Mouse (Mus musculus) cerebellum, adult 2 months (tissue): Measurements from ENCODE around the gene Dmbt1. TPM values are rescaled to one million over a fixed set of nuclear protein-coding genes. Genes with fewer than 3 reads are reported as not detected.

Experiments used
- DNase-seq, 2 experiments: peaks; one replicate each; pipeline ENCODE4 v3.0.0; 2021
- H3K27ac ChIP-seq: fragments of 200-500 bp; 2 replicates; pipeline ENCODE4 v1.5.1; 2012; ENCODE audit warnings: low read length, control low read depth, inconsistent platforms; ENCODE audit not compliant: insufficient read depth
- H3K27me3 ChIP-seq: fragments of 200-500 bp; 2 replicates; pipeline ENCODE4 v1.6.1; 2012; ENCODE audit warnings: inconsistent platforms, mild to moderate bottlenecking, low read length, moderate library complexity; ENCODE audit not compliant: control insufficient read depth, insufficient read depth
- H3K4me1 ChIP-seq: fragments of 200-500 bp; 2 replicates; pipeline ENCODE4 v1.6.1; 2011; ENCODE audit warnings: low read length; ENCODE audit not compliant: control insufficient read depth, insufficient read depth
- H3K4me3 ChIP-seq: fragments of 200-500 bp; replicated peaks from 2 replicates; pipeline ENCODE3; 2011; ENCODE audit warnings: mild to moderate bottlenecking, low read depth, low read length, control low read depth; ENCODE audit not compliant: insufficient read depth
- CTCF ChIP-seq: fragments of 200-500 bp; IDR thresholded peaks from 2 replicates; pipeline ENCODE4 v1.5.1; 2011; ENCODE audit warnings: low read depth, mild to moderate bottlenecking, control low read depth, low read length, moderate library complexity, borderline replicate concordance; ENCODE audit not compliant: insufficient read depth
- POLR2A ChIP-seq: fragments of 200-500 bp; IDR thresholded peaks from 2 replicates; pipeline ENCODE4 v1.6.1; 2011; ENCODE audit warnings: low read length, control low read depth, borderline replicate concordance; ENCODE audit not compliant: insufficient read depth
- WGBS: fragments of 180-500 bp; shearing (Covaris S2); methylation state at CpG from one replicate; pipeline ENCODE4 v1.1.7; 2018; 5-methylcytosine and 5-hydroxymethylcytosine counted together
- polyA plus RNA-seq: library from polyadenylated mRNA; depleted of rRNA; stranded (reverse); fragments of >200 nt; gene quantifications from 2 replicates; pipeline ENCODE4 v1.2.3, GENCODE M21; 2012; rRNA removed

The Dmbt1 gene
- polyA plus RNA-seq: 0.03 TPM in 1 of 2 replicates, not detected in the other

DNA sequence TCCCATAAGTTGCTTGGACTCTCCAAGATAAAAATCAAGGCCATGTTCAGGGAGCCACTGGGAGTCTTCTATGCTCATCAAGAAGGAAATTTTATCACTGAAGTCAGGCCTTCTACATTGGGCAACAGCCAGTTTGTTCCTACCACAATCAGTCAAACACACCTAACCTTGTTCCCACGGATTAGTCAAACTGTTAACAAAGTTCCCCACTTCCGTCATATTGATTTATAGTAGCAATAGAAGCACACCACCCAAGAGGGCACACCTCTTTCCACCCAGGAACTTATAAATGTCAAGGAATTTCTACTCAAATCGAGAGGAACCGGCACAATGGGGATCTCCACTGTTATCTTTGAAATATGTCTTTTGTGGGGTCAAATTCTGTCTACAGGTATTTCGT is at the start of gene Dmbt1:
Gene Dmbt1, plus strand, starts transcription at position 299 of the 400 bp plus-strand sequence.
- WGBS: 84% methylated on average over 5 of the region's 5 CpGs
- H3K27me3 ChIP-seq: no peaks in the 10 kb centered on the region

DNA sequence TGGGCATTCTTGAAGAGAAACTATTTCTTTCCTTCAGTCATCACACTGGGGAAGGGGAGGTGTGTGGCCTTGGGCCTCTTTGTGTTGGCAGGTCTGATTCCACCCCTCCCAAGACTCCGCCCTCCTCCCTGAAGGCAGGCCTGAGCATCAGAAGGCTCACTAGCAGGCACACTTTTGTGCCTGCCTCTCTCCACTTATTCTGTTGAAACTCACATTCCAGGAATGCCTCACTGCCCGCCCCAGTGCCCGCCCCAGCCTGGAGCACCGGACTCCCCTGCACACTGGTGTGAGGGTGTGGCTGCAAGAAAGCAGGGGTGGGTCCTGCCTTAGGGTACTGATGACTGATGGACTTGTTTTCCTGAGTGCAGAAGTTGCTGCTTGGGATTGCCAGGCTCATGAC is 49.5 kb upstream of the Dmbt1 start:
- H3K27me3 ChIP-seq: no peaks in the 10 kb centered on the region
- TF ChIP-seq POLR2A: no peak
- no peak for TF ChIP-seq CTCF

More for the DNA sequence above, at the start of gene Dmbt1:
- Histone ChIP-seq H3K4me3 (no peak within 1 kb of the TSS), H3K27ac (no peak within 1 kb of the TSS), H3K4me1 (no peaks in the 10 kb centered on the region)
- DNase-seq: no peak
- TF ChIP-seq CTCF: no peak
- TF ChIP-seq POLR2A: no peak

DNA sequence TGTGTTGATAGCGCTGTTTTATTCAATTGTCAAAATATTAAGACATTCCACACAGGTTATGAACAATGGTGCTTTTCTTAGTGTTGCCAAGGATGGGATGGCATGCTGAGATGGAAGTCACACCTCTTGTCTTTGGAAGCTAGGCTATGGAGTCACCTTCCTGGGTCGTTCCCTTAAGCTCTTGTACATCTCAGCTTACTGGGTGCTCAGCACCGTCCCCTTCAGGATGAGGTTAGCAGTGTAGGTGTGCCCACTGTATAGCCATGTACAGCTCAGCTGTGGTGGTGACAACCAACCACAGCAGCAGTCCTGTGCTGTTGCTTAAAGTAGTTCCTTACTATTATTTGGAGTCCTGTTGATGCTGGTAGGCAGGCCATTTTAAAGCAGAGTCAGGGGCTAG is 49.0 kb upstream of the Dmbt1 start:
- H3K27me3 ChIP-seq: no peaks in the 10 kb centered on the region
- H3K27ac ChIP-seq: no peak overlapping the region
- DNase-seq: no peak
- TF ChIP-seq POLR2A (no peak), CTCF (no peak)
- WGBS: 68% methylated on average over 3 of the region's 3 CpGs
- no peak overlapping the region for H3K4me3 ChIP-seq
- H3K4me1 ChIP-seq: peaks cover 7% of the 10 kb centered on the region

More for the DNA sequence above, 49.5 kb upstream of the Dmbt1 start:
- no peak for DNase-seq
- Histone ChIP-seq H3K27ac (no peak overlapping the region), H3K4me3 (no peak overlapping the region), H3K4me1 (peaks cover 12% of the 10 kb centered on the region)
- WGBS: 86% methylated on average over 4 of the region's 4 CpGs

DNA sequence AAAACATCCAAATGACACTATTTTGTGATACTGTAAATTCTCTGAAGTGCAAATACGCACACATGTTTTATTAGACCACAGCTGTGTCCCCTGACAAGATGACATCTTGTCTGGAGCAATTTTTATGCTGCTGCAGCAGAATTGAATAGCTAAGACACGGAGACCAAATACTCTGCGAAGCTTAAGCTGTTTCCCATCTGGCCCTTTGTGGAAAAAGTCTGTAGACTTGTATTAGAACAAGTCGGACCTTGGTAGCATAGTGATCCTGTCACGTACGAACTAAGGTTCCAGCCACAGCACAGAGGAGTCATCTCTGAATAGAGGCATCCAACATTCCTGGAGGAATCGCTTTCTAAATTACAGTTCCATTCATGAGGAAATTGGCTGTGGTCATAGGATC is 47.6 kb upstream of the Dmbt1 start:
- TF ChIP-seq CTCF (no peak), POLR2A (no peak)
- no peaks in the 10 kb centered on the region for H3K4me1 ChIP-seq
- WGBS: 85% methylated on average over 7 of the region's 7 CpGs
- DNase-seq: no peak
- no peak overlapping the region for H3K27ac ChIP-seq
- H3K27me3 ChIP-seq: no peaks in the 10 kb centered on the region
- H3K4me3 ChIP-seq: no peak overlapping the region

DNA sequence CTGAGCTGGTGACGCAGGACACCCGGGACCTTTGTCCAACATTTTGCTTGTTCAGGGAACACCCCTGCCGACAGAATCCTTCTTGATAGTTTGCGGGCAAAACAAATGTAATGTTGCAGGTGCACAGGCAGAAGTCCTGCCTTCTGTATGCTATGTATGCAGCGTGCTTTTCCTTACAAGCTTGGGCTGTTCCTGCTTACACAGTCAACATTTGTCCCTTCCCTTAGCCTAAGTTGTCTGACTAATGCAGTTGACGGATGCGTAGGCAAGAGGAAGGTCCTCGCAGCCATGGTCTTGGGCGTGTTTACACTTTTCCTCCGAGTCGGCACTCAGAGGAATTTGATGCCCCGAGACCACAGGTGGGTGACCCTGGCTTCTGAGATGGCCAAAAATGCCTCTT is 46.7 kb upstream of the Dmbt1 start:
- no peaks in the 10 kb centered on the region for H3K27me3 ChIP-seq
- WGBS: 85% methylated on average over 12 of the region's 12 CpGs
- H3K4me3 ChIP-seq: no peak overlapping the region
- H3K27ac ChIP-seq: no peak overlapping the region
- no peaks in the 10 kb centered on the region for H3K4me1 ChIP-seq
- DNase-seq: no peak
- TF ChIP-seq CTCF: no peak
- no peak for TF ChIP-seq POLR2A

DNA sequence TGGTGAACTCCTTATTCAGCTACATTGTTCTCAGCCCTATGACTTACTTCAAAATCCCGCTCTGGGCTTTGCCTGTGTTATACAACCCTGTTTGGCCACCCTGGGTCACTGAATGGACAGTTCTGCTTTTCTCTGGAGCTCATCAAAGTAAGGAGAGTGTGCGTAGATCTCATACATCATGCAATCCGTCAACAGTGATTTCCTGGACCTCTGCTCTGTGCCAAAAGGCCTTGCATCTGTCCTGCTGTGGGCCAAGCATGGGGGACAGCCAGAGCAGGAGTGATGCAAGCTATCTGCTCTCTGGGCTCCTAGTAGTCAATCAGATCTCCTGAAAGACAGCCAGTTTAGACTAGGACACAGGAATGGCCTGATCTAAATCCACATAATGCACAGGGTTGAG is 46.1 kb upstream of the Dmbt1 start:
- no peak for TF ChIP-seq POLR2A
- TF ChIP-seq CTCF: no peak
- WGBS: 78% methylated on average over 3 of the region's 3 CpGs
- H3K4me1 ChIP-seq: no peaks in the 10 kb centered on the region

DNA sequence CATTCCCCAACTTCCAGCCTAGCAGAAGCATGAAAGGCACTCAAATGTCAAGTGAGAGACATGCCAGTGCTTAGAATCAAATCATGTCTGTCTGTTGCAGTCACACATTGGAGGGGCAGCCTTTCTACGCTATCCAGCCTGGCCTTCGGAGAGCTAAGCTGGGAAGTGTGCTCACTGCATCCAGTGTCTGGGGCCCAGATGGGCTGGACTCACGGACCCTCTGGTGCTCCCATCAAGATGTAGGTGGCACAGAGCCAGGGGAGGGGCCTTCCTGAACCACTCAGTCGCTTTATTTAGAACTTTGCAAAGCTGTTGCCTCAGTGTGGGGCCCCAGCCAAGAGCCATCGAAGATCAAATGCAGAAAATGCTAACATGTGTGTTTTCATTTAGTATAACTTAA is 43.7 kb upstream of the Dmbt1 start:
- no peak for TF ChIP-seq CTCF
- no peak for TF ChIP-seq POLR2A
- DNase-seq: no peak
- Histone ChIP-seq H3K4me3 (no peak overlapping the region), H3K27me3 (no peaks in the 10 kb centered on the region), H3K4me1 (no peaks in the 10 kb centered on the region), H3K27ac (no peak overlapping the region)
- WGBS: 42% methylated on average over 5 of the region's 5 CpGs

More for the DNA sequence above, 46.1 kb upstream of the Dmbt1 start:
- no peak for DNase-seq
- Histone ChIP-seq H3K27ac (no peak overlapping the region), H3K27me3 (no peaks in the 10 kb centered on the region), H3K4me3 (no peak overlapping the region)

DNA sequence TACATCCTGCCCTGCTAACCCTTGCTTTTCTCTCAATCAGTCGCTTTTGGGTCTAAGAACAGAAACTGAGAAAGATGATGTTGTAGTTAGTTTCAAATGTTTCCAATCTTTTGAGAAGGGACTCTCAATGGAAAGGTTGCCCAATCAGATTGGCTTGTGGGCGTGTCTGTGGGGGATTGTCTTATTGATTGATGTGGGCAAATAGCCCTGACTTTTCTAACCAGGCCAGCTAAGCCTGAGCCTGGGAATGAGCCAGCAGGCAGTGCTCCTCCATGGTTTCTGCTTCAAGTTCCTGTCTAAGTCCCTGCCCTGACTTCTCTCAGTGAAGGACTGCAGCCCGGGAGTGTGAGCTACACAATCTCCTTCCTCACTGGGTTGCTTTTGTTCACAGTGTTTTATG is 42.5 kb upstream of the Dmbt1 start:
- H3K4me3 ChIP-seq: no peak overlapping the region
- H3K27me3 ChIP-seq: no peaks in the 10 kb centered on the region
- no peaks in the 10 kb centered on the region for H3K4me1 ChIP-seq
- no peak for TF ChIP-seq POLR2A
- TF ChIP-seq CTCF: no peak
- DNase-seq: no peak
- H3K27ac ChIP-seq: no peak overlapping the region
- 61% methylated on average over 3 of the region's 3 CpGs for WGBS
